Mouse (Mus musculus): ENCODE measurements around the gene Elovl6. TPM values are rescaled to one million over a fixed set of nuclear protein-coding genes. Genes with fewer than 3 reads are reported as not detected.

Gene Elovl6
- polyA plus RNA-seq, 1 experiment from 2014 or later: 28.3 TPM

- Histone ChIP-seq H3K27me3 (replicated peaks; ENCODE audit: control insufficient read depth, insufficient read depth, low read length) (no peaks in the 10 kb centered on the region), H3K4me1 (replicated peaks; ENCODE audit: control insufficient read depth, insufficient read depth, low read length) (no peaks in the 10 kb centered on the region), H3K4me3 (ENCODE audit: low read depth, low read length) (no peak overlapping the region), H3K9ac (ENCODE audit: low read depth, low read length) (no peak overlapping the region), H3K9me3 (ENCODE audit: control insufficient read depth, low read length) (no peaks in the 10 kb centered on the region), H3K4me2 (no peak overlapping the region), H3K36me3 (ENCODE audit: control insufficient read depth, insufficient read depth, low read length) (no peaks in the 10 kb centered on the region), H3K27ac (ENCODE audit: low read depth, low read length) (no peak overlapping the region)
- DNase-seq (ENCODE audit: low spot score): no peak
- ATAC-seq (replicated peaks; ENCODE audit: low FRiP score): 0 out of 2 replicates have a peak, but pooled peaks have one; percentile 29
- 84% methylated on average over 9 of the region's 9 CpGs for WGBS
Measured at GRCm38 (mm10) chr3:129591251-129591650, 59.1 kb downstream of the Elovl6 start.

GRCm38 (mm10) chr3:129591761-129592160, 59.6 kb downstream of the Elovl6 start:
- Histone ChIP-seq H3K27me3 (replicated peaks; ENCODE audit: control insufficient read depth, insufficient read depth, low read length) (no peaks in the 10 kb centered on the region), H3K9ac (ENCODE audit: low read depth, low read length) (no peak overlapping the region), H3K4me1 (replicated peaks; ENCODE audit: control insufficient read depth, insufficient read depth, low read length) (no peaks in the 10 kb centered on the region), H3K4me3 (ENCODE audit: low read depth, low read length) (no peak overlapping the region), H3K4me2 (no peak overlapping the region), H3K9me3 (ENCODE audit: control insufficient read depth, low read length) (no peaks in the 10 kb centered on the region), H3K27ac (ENCODE audit: low read depth, low read length) (no peak overlapping the region), H3K36me3 (ENCODE audit: control insufficient read depth, insufficient read depth, low read length) (no peaks in the 10 kb centered on the region)
- ATAC-seq (replicated peaks; ENCODE audit: low FRiP score) (0 out of 2 replicates have a peak, but pooled peaks have one; percentile 23), DNase-seq (ENCODE audit: low spot score) (no peak)
- 90% methylated on average over 8 of the region's 8 CpGs for WGBS

GRCm38 (mm10) chr3:129593001-129593400, 60.8 kb downstream of the Elovl6 start:
- H3K9ac ChIP-seq (ENCODE audit: low read depth, low read length): no peak overlapping the region
- H3K4me3 ChIP-seq (ENCODE audit: low read depth, low read length): no peak overlapping the region
- no peaks in the 10 kb centered on the region for H3K4me1 ChIP-seq (replicated peaks; ENCODE audit: control insufficient read depth, insufficient read depth, low read length)
- ATAC-seq (replicated peaks; ENCODE audit: low FRiP score) (no peak), DNase-seq (ENCODE audit: low spot score) (no peak)
- H3K27me3 ChIP-seq (replicated peaks; ENCODE audit: control insufficient read depth, insufficient read depth, low read length): no peaks in the 10 kb centered on the region
- WGBS: 89% methylated on average over 9 of the region's 9 CpGs
- no peak overlapping the region for H3K4me2 ChIP-seq
- no peaks in the 10 kb centered on the region for H3K36me3 ChIP-seq (ENCODE audit: control insufficient read depth, insufficient read depth, low read length)
- no peak overlapping the region for H3K27ac ChIP-seq (ENCODE audit: low read depth, low read length)
- H3K9me3 ChIP-seq (ENCODE audit: control insufficient read depth, low read length): no peaks in the 10 kb centered on the region

- no peaks in the 10 kb centered on the region for H3K4me1 ChIP-seq (replicated peaks; ENCODE audit: control insufficient read depth, insufficient read depth, low read length)
- H3K36me3 ChIP-seq (ENCODE audit: control insufficient read depth, insufficient read depth, low read length): no peaks in the 10 kb centered on the region
- ATAC-seq (replicated peaks; ENCODE audit: low FRiP score) (no peak), DNase-seq (ENCODE audit: low spot score) (no peak)
- no peak overlapping the region for H3K4me2 ChIP-seq
- 90% methylated on average over 3 of the region's 3 CpGs for WGBS
- H3K27ac ChIP-seq (ENCODE audit: low read depth, low read length): no peak overlapping the region
- no peaks in the 10 kb centered on the region for H3K27me3 ChIP-seq (replicated peaks; ENCODE audit: control insufficient read depth, insufficient read depth, low read length)
- H3K4me3 ChIP-seq (ENCODE audit: low read depth, low read length): no peak overlapping the region
- no peaks in the 10 kb centered on the region for H3K9me3 ChIP-seq (ENCODE audit: control insufficient read depth, low read length)
- H3K9ac ChIP-seq (ENCODE audit: low read depth, low read length): no peak overlapping the region
Measured at GRCm38 (mm10) chr3:129593735-129594134, 61.6 kb downstream of the Elovl6 start.

GRCm38 (mm10) chr3:129596098-129596497, 63.9 kb downstream of the Elovl6 start:
- Histone ChIP-seq H3K36me3 (ENCODE audit: control insufficient read depth, insufficient read depth, low read length) (no peaks in the 10 kb centered on the region), H3K4me1 (replicated peaks; ENCODE audit: control insufficient read depth, insufficient read depth, low read length) (no peaks in the 10 kb centered on the region), H3K4me2 (no peak overlapping the region), H3K27ac (ENCODE audit: low read depth, low read length) (no peak overlapping the region), H3K27me3 (replicated peaks; ENCODE audit: control insufficient read depth, insufficient read depth, low read length) (no peaks in the 10 kb centered on the region), H3K9me3 (ENCODE audit: control insufficient read depth, low read length) (no peaks in the 10 kb centered on the region), H3K4me3 (ENCODE audit: low read depth, low read length) (no peak overlapping the region), H3K9ac (ENCODE audit: low read depth, low read length) (no peak overlapping the region)
- ATAC-seq (replicated peaks; ENCODE audit: low FRiP score) (no peak), DNase-seq (ENCODE audit: low spot score) (no peak)
- WGBS: 87% methylated on average over 6 of the region's 6 CpGs

- ATAC-seq (replicated peaks; ENCODE audit: low FRiP score) (no peak), DNase-seq (ENCODE audit: low spot score) (no peak)
- H3K4me3 ChIP-seq (ENCODE audit: low read depth, low read length): no peak overlapping the region
- H3K36me3 ChIP-seq (ENCODE audit: control insufficient read depth, insufficient read depth, low read length): no peaks in the 10 kb centered on the region
- no peaks in the 10 kb centered on the region for H3K27me3 ChIP-seq (replicated peaks; ENCODE audit: control insufficient read depth, insufficient read depth, low read length)
- WGBS: 79% methylated on average over 9 of the region's 9 CpGs
- no peaks in the 10 kb centered on the region for H3K4me1 ChIP-seq (replicated peaks; ENCODE audit: control insufficient read depth, insufficient read depth, low read length)
- H3K9ac ChIP-seq (ENCODE audit: low read depth, low read length): no peak overlapping the region
- H3K27ac ChIP-seq (ENCODE audit: low read depth, low read length): no peak overlapping the region
- no peak overlapping the region for H3K4me2 ChIP-seq
- H3K9me3 ChIP-seq (ENCODE audit: control insufficient read depth, low read length): no peaks in the 10 kb centered on the region
Measured at GRCm38 (mm10) chr3:129602289-129602688, 70.1 kb downstream of the Elovl6 start.

- no peaks in the 10 kb centered on the region for H3K9me3 ChIP-seq (ENCODE audit: control insufficient read depth, low read length)
- H3K36me3 ChIP-seq (ENCODE audit: control insufficient read depth, insufficient read depth, low read length): no peaks in the 10 kb centered on the region
- DNase-seq (ENCODE audit: low spot score): no peak
- 89% methylated on average over 7 of the region's 7 CpGs for WGBS
- ATAC-seq (replicated peaks; ENCODE audit: low FRiP score): no peak
- H3K4me3 ChIP-seq (ENCODE audit: low read depth, low read length): no peak overlapping the region
- no peaks in the 10 kb centered on the region for H3K4me1 ChIP-seq (replicated peaks; ENCODE audit: control insufficient read depth, insufficient read depth, low read length)
- H3K27ac ChIP-seq (ENCODE audit: low read depth, low read length): no peak overlapping the region
- no peak overlapping the region for H3K4me2 ChIP-seq
- H3K9ac ChIP-seq (ENCODE audit: low read depth, low read length): no peak overlapping the region
- no peaks in the 10 kb centered on the region for H3K27me3 ChIP-seq (replicated peaks; ENCODE audit: control insufficient read depth, insufficient read depth, low read length)
Measured at GRCm38 (mm10) chr3:129605487-129605886, 73.3 kb downstream of the Elovl6 start.

GRCm38 (mm10) chr3:129605934-129606333, 73.8 kb downstream of the Elovl6 start:
- Histone ChIP-seq H3K4me1 (replicated peaks; ENCODE audit: control insufficient read depth, insufficient read depth, low read length) (no peaks in the 10 kb centered on the region), H3K9me3 (ENCODE audit: control insufficient read depth, low read length) (no peaks in the 10 kb centered on the region), H3K27me3 (replicated peaks; ENCODE audit: control insufficient read depth, insufficient read depth, low read length) (no peaks in the 10 kb centered on the region), H3K27ac (ENCODE audit: low read depth, low read length) (no peak overlapping the region), H3K9ac (ENCODE audit: low read depth, low read length) (no peak overlapping the region), H3K4me2 (no peak overlapping the region), H3K4me3 (ENCODE audit: low read depth, low read length) (no peak overlapping the region), H3K36me3 (ENCODE audit: control insufficient read depth, insufficient read depth, low read length) (no peaks in the 10 kb centered on the region; the same call in 1 of the 2 replicates)
- DNase-seq (ENCODE audit: low spot score) (no peak), ATAC-seq (replicated peaks; ENCODE audit: low FRiP score) (no peak)
- WGBS: 83% methylated on average over 6 of the region's 6 CpGs

- H3K4me1 ChIP-seq (replicated peaks; ENCODE audit: control insufficient read depth, insufficient read depth, low read length): peaks cover 3% of the 10 kb centered on the region
- no peak for ATAC-seq (replicated peaks; ENCODE audit: low FRiP score)
- H3K9me3 ChIP-seq (ENCODE audit: control insufficient read depth, low read length): no peaks in the 10 kb centered on the region
- no peaks in the 10 kb centered on the region for H3K27me3 ChIP-seq (replicated peaks; ENCODE audit: control insufficient read depth, insufficient read depth, low read length)
- no peak overlapping the region for H3K27ac ChIP-seq (ENCODE audit: low read depth, low read length)
- H3K4me3 ChIP-seq (ENCODE audit: low read depth, low read length): no peak overlapping the region
- 76% methylated on average over 8 of the region's 8 CpGs for WGBS
- no peak for DNase-seq (ENCODE audit: low spot score)
- H3K9ac ChIP-seq (ENCODE audit: low read depth, low read length): no peak overlapping the region
- no peak overlapping the region for H3K4me2 ChIP-seq
- no peaks in the 10 kb centered on the region; the same call in 1 of the 2 replicates for H3K36me3 ChIP-seq (ENCODE audit: control insufficient read depth, insufficient read depth, low read length)
Measured at GRCm38 (mm10) chr3:129611626-129612025, 79.5 kb downstream of the Elovl6 start.
